Mouse (Mus musculus): ENCODE data around the gene Hp.

Hp gene

GRCm38 (mm10) chr8:109578900-109579301, at the start of gene Hp:
Gene Hp (minus strand): TSS chr8:109579172.
- DNase-seq (ENCODE audit: low read depth, low spot score) = no peak

- no peak for DNase-seq (ENCODE audit: low read depth, low spot score)
Measured at GRCm38 (mm10) chr8:109628638-109629037, 49.7 kb upstream of the Hp start.

- no peak for DNase-seq (ENCODE audit: low read depth, low spot score)
Measured at GRCm38 (mm10) chr8:109615569-109615968, 36.6 kb upstream of the Hp start.

GRCm38 (mm10) chr8:109614243-109615210, 35.6 kb upstream of the Hp start, which contains the start of gene Pkd1l3:
Gene Pkd1l3 (plus strand): TSS chr8:109614517.
- no peak for DNase-seq (ENCODE audit: low read depth, low spot score)

GRCm38 (mm10) chr8:109609153-109609502, 30.2 kb upstream of the Hp start:
- DNase-seq (ENCODE audit: low read depth, low spot score) = peak; percentile 68

GRCm38 (mm10) chr8:109608271-109609152, 29.5 kb upstream of the Hp start, which contains the start of gene Dhodh:
Gene Dhodh (minus strand): TSS chr8:109608673.
- DNase-seq (ENCODE audit: low read depth, low spot score) = peak; percentile 95

GRCm38 (mm10) chr8:109607650-109608049, 28.7 kb upstream of the Hp start:
- DNase-seq (ENCODE audit: low read depth, low spot score) = peak; percentile 30

- DNase-seq (ENCODE audit: low read depth, low spot score) = no peak
Measured at GRCm38 (mm10) chr8:109606725-109607124, 27.8 kb upstream of the Hp start.

GRCm38 (mm10) chr8:109595854-109596253, 16.9 kb upstream of the Hp start:
- DNase-seq (ENCODE audit: low read depth, low spot score) = peak; percentile 72

- DNase-seq (ENCODE audit: low read depth, low spot score) = peak; percentile 80
Measured at GRCm38 (mm10) chr8:109593117-109593788, 14.3 kb upstream of the Hp start.

GRCm38 (mm10) chr8:109592164-109592563, 13.2 kb upstream of the Hp start:
- no peak for DNase-seq (ENCODE audit: low read depth, low spot score)

GRCm38 (mm10) chr8:109591367-109591766, 12.4 kb upstream of the Hp start:
- no peak for DNase-seq (ENCODE audit: low read depth, low spot score)

- DNase-seq (ENCODE audit: low read depth, low spot score) = no peak
Measured at GRCm38 (mm10) chr8:109590901-109591300, 11.9 kb upstream of the Hp start.

- DNase-seq (ENCODE audit: low read depth, low spot score) = no peak
Measured at GRCm38 (mm10) chr8:109586972-109587504, 8.1 kb upstream of the Hp start.

GRCm38 (mm10) chr8:109585652-109586051, 6.7 kb upstream of the Hp start:
- no peak for DNase-seq (ENCODE audit: low read depth, low spot score)

GRCm38 (mm10) chr8:109584830-109585229, 5.9 kb upstream of the Hp start:
- no peak for DNase-seq (ENCODE audit: low read depth, low spot score)

- DNase-seq (ENCODE audit: low read depth, low spot score) = no peak
Measured at GRCm38 (mm10) chr8:109584293-109584692, 5.3 kb upstream of the Hp start.

GRCm38 (mm10) chr8:109576311-109576710, 2.7 kb downstream of the Hp start:
- no peak for DNase-seq (ENCODE audit: low read depth, low spot score)

- DNase-seq (ENCODE audit: low read depth, low spot score) = no peak
Measured at GRCm38 (mm10) chr8:109571139-109571538, 7.8 kb downstream of the Hp start.

- DNase-seq (ENCODE audit: low read depth, low spot score) = peak; percentile 100
Measured at GRCm38 (mm10) chr8:109565498-109566333, 13.3 kb downstream of the Hp start, which contains the start of the genes Dhx38 and Txnl4b. Gene Dhx38 (minus strand): TSS chr8:109565861. Gene Txnl4b (plus strand): TSS chr8:109565892.

Data from 3T3-L1 (cell line).